Mouse (Mus musculus) lung, embryonic 16.5 days (tissue): ENCODE results near the gene Osmr. TPM values are rescaled to one million over a fixed set of nuclear protein-coding genes. Genes with fewer than 3 reads are reported as not detected.

Experiments used
- ATAC-seq: fragments of 200-750 bp; cut with Nextera tagmentation; 2 replicates; pipeline ENCODE4 v1.8.0; 2017; ENCODE audit warnings: low read depth, mild to moderate bottlenecking, moderate library complexity
- H3K27ac ChIP-seq: fragments of 300-500 bp; sonication (generic); 2 replicates; pipeline ENCODE4 v1.5.1; 2014; ENCODE audit warnings: mild to moderate bottlenecking, control low read depth, low read length
- H3K27me3 ChIP-seq: fragments of 300-500 bp; sonication (generic); 2 replicates; pipeline ENCODE4 v1.6.1; 2014; ENCODE audit warnings: low read depth, low read length, mixed read lengths; ENCODE audit not compliant: control insufficient read depth, insufficient read depth
- H3K36me3 ChIP-seq: fragments of 300-500 bp; sonication (generic); 2 replicates; pipeline ENCODE4 v1.6.1; 2014; ENCODE audit warnings: low read length; ENCODE audit not compliant: control insufficient read depth, insufficient read depth
- H3K4me1 ChIP-seq: fragments of 300-500 bp; sonication (generic); replicated peaks from 2 replicates; pipeline ENCODE4 v1.6.1; 2014; ENCODE audit warnings: low read length, mixed read lengths; ENCODE audit not compliant: control insufficient read depth, insufficient read depth
- H3K4me2 ChIP-seq: fragments of 300-500 bp; sonication (generic); 2 replicates; pipeline ENCODE4 v1.6.1; 2014; ENCODE audit warnings: low read depth, low read length, control low read depth
- H3K4me3 ChIP-seq: fragments of 300-500 bp; sonication (generic); 2 replicates; pipeline ENCODE4 v1.5.1; 2014; ENCODE audit warnings: mild to moderate bottlenecking, low read length, control low read depth
- H3K9ac ChIP-seq: fragments of 300-500 bp; sonication (generic); 2 replicates; pipeline ENCODE4 v1.6.1; 2014; ENCODE audit warnings: low read length, control low read depth
- H3K9me3 ChIP-seq: fragments of 300-500 bp; sonication (generic); 2 replicates; pipeline ENCODE4 v1.6.1; 2016; ENCODE audit warnings: low read length; ENCODE audit not compliant: control insufficient read depth
- WGBS: fragments of 180-500 bp; shearing (Covaris S2); extraction: QIAGEN DNeasy Blood & Tissue Kit; methylation state at CpG from one replicate; pipeline ENCODE4 v1.1.7; 2014; 5-methylcytosine and 5-hydroxymethylcytosine counted together
- polyA plus RNA-seq: library from polyadenylated mRNA; unstranded; fragments of >200 nt; fragmentation: Nextera tagmentation; extraction: Ambion mirVana; gene quantifications from 2 replicates; pipeline ENCODE4 v1.2.1, GENCODE M21; 2015

Gene Osmr
- polyA plus RNA-seq: 2.7 and 3.7 TPM in 2 replicates

DNA sequence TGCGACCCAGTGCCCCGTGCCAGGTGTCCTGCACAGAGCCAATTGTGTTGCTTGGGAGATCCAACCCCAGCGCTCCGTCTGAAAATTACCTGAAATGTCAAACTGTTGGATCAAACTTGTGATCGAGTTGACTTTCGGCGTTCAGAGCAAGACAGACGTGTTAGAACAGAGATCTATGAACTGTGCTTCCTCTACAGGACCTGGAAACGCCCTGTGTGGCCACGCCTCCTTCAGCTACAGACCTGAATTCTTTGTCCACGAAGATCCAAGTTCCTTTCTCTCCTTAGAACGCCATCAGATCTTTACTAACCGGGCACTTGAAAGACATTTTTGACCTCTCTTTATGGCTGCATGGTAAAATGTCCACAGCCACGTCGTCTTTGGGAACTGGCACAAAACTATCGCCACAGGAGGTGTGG lies at the start of gene Osmr:
Gene Osmr (minus strand): TSS at position 369 of the 419 bp plus-strand sequence.
- Histone ChIP-seq H3K4me1 (peaks cover 8% of the 10 kb centered on the region; the same call in 1 of the 2 replicates), H3K27me3 (peaks cover 7% of the 10 kb centered on the region; the same call in 1 of the 2 replicates), H3K27ac (no peak within 1 kb of the TSS), H3K9ac (peak within 1 kb of the TSS; percentile 70), H3K4me2 (peak within 1 kb of the TSS; percentile 81), H3K4me3 (peak within 1 kb of the TSS; percentile 61), H3K9me3 (no peaks in the 10 kb centered on the region), H3K36me3 (no peaks in the 10 kb centered on the region)
- peak; percentile 43 for ATAC-seq
- 6% methylated on average over 16 of the region's 16 CpGs for WGBS

- H3K4me2 ChIP-seq: no peak overlapping the region
- H3K9me3 ChIP-seq: no peaks in the 10 kb centered on the region
- H3K9ac ChIP-seq: no peak overlapping the region
- WGBS: 81% methylated on average over 6 of the region's 6 CpGs
- H3K36me3 ChIP-seq: no peaks in the 10 kb centered on the region
- H3K4me1 ChIP-seq: 0 out of 2 replicates have a peak, but pooled peaks cover 3% of the 10 kb centered on the region
- no peak overlapping the region for H3K4me3 ChIP-seq
- no peaks in the 10 kb centered on the region for H3K27me3 ChIP-seq
- ATAC-seq: no peak
- H3K27ac ChIP-seq: no peak overlapping the region
These were observed 44.6 kb upstream of the Osmr start for GRCm38 (mm10) chr15:6919406-6919805.

- H3K4me2 ChIP-seq: no peak overlapping the region
- no peaks in the 10 kb centered on the region for H3K36me3 ChIP-seq
- WGBS: 79% methylated on average over 6 of the region's 6 CpGs
- H3K9ac ChIP-seq: no peak overlapping the region
- H3K27me3 ChIP-seq: no peaks in the 10 kb centered on the region
- H3K4me1 ChIP-seq: peaks cover 20% of the 10 kb centered on the region
- H3K4me3 ChIP-seq: no peak overlapping the region
- no peak for ATAC-seq
- H3K27ac ChIP-seq: no peak overlapping the region
- H3K9me3 ChIP-seq: no peaks in the 10 kb centered on the region
These were observed 39.4 kb upstream of the Osmr start for GRCm38 (mm10) chr15:6914163-6914562.

DNA sequence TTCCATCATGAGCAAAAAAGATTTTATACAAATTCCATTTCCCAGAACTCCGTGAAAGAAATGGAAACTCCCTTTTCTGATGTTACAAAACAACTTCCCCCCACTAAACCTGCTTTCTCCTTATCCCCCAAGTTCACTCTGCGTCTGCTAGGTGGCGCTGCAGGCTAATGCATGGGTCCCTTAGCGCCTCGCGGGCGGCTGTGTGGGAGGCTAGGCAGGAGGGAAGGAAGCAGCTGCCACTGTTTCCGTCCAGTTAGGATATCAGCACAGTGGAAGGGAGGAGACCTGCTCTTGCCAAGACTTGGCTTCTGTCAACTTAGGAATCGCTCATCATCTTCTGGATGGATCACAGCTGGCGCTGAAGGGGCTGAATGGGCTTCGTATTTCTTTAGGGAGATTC lies 34.9 kb upstream of the Osmr start:
- H3K27ac ChIP-seq: peak overlapping the region; percentile 66
- under 1% methylated on average over 11 of the region's 11 CpGs for WGBS
- no peak overlapping the region for H3K4me3 ChIP-seq
- peak overlapping the region; percentile 39 for H3K4me2 ChIP-seq
- H3K4me1 ChIP-seq: peaks cover 23% of the 10 kb centered on the region
- ATAC-seq: peak; percentile 98
- H3K27me3 ChIP-seq: no peaks in the 10 kb centered on the region
- H3K36me3 ChIP-seq: no peaks in the 10 kb centered on the region
- H3K9ac ChIP-seq: 0 out of 2 replicates have a peak overlapping the region, but pooled peaks have one; percentile 18
- H3K9me3 ChIP-seq: no peaks in the 10 kb centered on the region

DNA sequence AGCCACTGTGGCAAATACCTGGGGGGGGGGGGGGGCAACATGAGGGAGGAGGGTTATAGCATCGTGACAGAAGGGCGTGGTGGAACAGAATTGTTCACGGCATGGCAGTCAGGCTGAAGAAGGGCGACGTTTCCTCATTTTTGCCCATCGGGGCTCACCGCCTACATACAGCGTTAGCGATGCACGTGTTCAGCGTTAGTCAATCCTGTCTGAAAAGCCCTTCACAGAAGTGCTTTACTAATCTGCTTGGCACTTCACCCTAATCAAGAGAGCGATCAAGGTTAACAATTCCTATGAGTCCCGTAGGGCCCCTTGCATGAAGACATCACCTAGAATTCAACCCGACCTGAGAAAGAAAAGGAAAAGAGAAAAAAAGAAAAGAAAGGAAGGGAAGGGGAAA lies 34.3 kb upstream of the Osmr start:
- Histone ChIP-seq H3K4me1 (peaks cover 23% of the 10 kb centered on the region), H3K36me3 (no peaks in the 10 kb centered on the region), H3K27ac (no peak overlapping the region), H3K9me3 (no peaks in the 10 kb centered on the region), H3K4me2 (peak overlapping the region; percentile 18; the same call in 1 of the 2 replicates), H3K9ac (no peak overlapping the region), H3K27me3 (no peaks in the 10 kb centered on the region), H3K4me3 (no peak overlapping the region)
- peak; percentile 50 for ATAC-seq
- WGBS: 32% methylated on average over 14 of the region's 14 CpGs

GRCm38 (mm10) chr15:6908601-6909000 lies 33.8 kb upstream of the Osmr start:
- Histone ChIP-seq H3K9me3 (no peaks in the 10 kb centered on the region), H3K36me3 (no peaks in the 10 kb centered on the region), H3K27ac (no peak overlapping the region), H3K27me3 (no peaks in the 10 kb centered on the region), H3K4me1 (peaks cover 23% of the 10 kb centered on the region), H3K4me2 (no peak overlapping the region), H3K9ac (no peak overlapping the region), H3K4me3 (no peak overlapping the region)
- ATAC-seq: no peak
- 21% methylated on average over 5 of the region's 5 CpGs for WGBS

- Histone ChIP-seq H3K4me2 (no peak overlapping the region), H3K36me3 (no peaks in the 10 kb centered on the region), H3K27me3 (no peaks in the 10 kb centered on the region; the same call in 1 of the 2 replicates), H3K4me1 (peaks cover 23% of the 10 kb centered on the region), H3K4me3 (no peak overlapping the region), H3K27ac (no peak overlapping the region), H3K9ac (no peak overlapping the region), H3K9me3 (no peaks in the 10 kb centered on the region)
- WGBS: 69% methylated on average over 19 of the region's 19 CpGs
- ATAC-seq: no peak
These were observed 31.7 kb upstream of the Osmr start for GRCm38 (mm10) chr15:6906260-6907047.

DNA sequence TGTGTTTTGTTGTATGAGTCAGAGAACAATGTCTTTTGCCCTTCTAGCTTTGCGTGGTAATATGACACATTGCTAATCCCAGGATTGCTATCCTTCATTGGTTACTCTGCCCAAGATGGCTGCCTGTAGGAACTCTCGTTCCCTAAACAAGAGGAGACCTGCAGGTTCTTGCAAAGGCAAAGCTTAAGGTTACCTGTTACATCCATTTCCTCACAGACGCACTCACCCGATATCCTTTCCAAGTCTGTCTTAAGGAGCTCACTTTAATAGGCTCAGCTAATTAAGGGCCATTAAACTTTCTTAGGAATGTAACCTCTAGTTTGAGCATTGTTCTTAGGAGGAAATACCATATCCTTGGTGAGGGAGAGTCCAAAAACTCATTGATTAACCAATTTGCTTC lies 31.0 kb upstream of the Osmr start:
- H3K4me3 ChIP-seq: no peak overlapping the region
- no peak overlapping the region for H3K27ac ChIP-seq
- no peak overlapping the region for H3K4me2 ChIP-seq
- H3K36me3 ChIP-seq: no peaks in the 10 kb centered on the region
- no peak for ATAC-seq
- no peaks in the 10 kb centered on the region for H3K9me3 ChIP-seq
- 84% methylated on average over 4 of the region's 4 CpGs for WGBS
- H3K27me3 ChIP-seq: no peaks in the 10 kb centered on the region; the same call in 1 of the 2 replicates
- no peak overlapping the region for H3K9ac ChIP-seq
- H3K4me1 ChIP-seq: peaks cover 19% of the 10 kb centered on the region

DNA sequence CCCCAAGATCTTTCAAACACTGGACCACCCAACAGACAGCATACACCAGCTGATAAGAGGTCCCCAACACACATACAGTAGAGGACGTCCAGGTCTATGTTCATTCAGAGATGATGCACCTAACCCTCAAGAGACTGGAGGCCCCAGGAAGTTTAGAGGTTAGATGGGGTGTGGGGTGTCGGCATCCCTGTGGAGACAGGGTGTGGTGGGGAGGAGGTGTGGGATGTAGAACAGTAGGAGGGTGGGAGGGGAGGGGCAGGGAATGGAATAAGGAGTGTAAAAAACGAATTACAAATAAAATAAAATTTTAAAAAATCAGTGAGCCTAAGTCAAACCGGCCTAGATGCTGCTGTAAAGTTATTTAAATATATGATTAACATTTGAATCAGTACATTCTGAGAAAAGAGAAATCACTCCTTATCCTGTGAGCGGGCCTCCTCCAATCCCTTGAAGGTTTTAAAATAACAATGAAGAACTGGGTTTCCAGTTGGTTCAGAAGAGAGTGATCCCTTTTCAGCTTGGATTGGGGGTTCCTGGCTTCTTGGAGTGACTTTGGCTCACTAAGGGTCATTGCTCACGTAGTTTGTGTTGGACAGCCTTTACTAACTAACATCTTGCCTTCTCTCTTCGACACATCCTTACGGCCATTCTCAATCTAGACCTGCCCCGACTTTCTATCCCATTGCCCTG lies 28.7 kb upstream of the Osmr start:
- H3K9me3 ChIP-seq: no peaks in the 10 kb centered on the region
- H3K36me3 ChIP-seq: no peaks in the 10 kb centered on the region
- peaks cover 2% of the 10 kb centered on the region; the same call in 1 of the 2 replicates for H3K4me1 ChIP-seq
- ATAC-seq: no peak
- no peak overlapping the region for H3K4me3 ChIP-seq
- no peak overlapping the region for H3K4me2 ChIP-seq
- H3K27me3 ChIP-seq: no peaks in the 10 kb centered on the region; the same call in 1 of the 2 replicates
- no peak overlapping the region for H3K27ac ChIP-seq
- H3K9ac ChIP-seq: no peak overlapping the region
- WGBS: 65% methylated on average over 9 of the region's 9 CpGs
